Mouse (Mus musculus) B cell, adult 2 months (primary cell): Measurements from ENCODE around the gene Cyb5d2.
"Not testable (repeated sequence)": the region's sequence is repeated elsewhere in the genome, so short reads cannot be mapped to it uniquely, and the experiment has no call there.

ENCODE experiments used
- DNase-seq, 2 experiments: peaks; one replicate each; pipeline ENCODE4 v3.0.0; 2022

Cyb5d2 gene

GRCm38 (mm10) chr11:72795455-72796295 is at the start of gene Cyb5d2, which contains the start of gene Zzef1:
Cyb5d2 (minus strand) TSS chr11:72796142.
Zzef1 (plus strand) TSS chr11:72796226.
- DNase-seq, result peak; percentile 92 to 93

- no peak for DNase-seq
Measured at GRCm38 (mm10) chr11:72845526-72845925, 49.6 kb upstream of the Cyb5d2 start.

GRCm38 (mm10) chr11:72843576-72843975 is 47.6 kb upstream of the Cyb5d2 start:
- DNase-seq, result no peak

- no peak for DNase-seq
Measured at GRCm38 (mm10) chr11:72842731-72843130, 46.8 kb upstream of the Cyb5d2 start.

- DNase-seq, result no peak
Measured at GRCm38 (mm10) chr11:72829869-72830268, 33.9 kb upstream of the Cyb5d2 start.

- DNase-seq, result no peak
Measured at GRCm38 (mm10) chr11:72821041-72821440, 25.1 kb upstream of the Cyb5d2 start.

GRCm38 (mm10) chr11:72818067-72818466 is 22.1 kb upstream of the Cyb5d2 start:
- no peak for DNase-seq

GRCm38 (mm10) chr11:72816859-72817258 is 20.9 kb upstream of the Cyb5d2 start:
- DNase-seq, result no peak

GRCm38 (mm10) chr11:72814188-72814587 is 18.2 kb upstream of the Cyb5d2 start:
- DNase-seq, result peak; percentile 34 to 51

GRCm38 (mm10) chr11:72813687-72814086 is 17.7 kb upstream of the Cyb5d2 start:
- no peak for DNase-seq

GRCm38 (mm10) chr11:72807992-72808391 is 12.1 kb upstream of the Cyb5d2 start:
- DNase-seq, result no peak

- DNase-seq, result no peak
Measured at GRCm38 (mm10) chr11:72806556-72806955, 10.6 kb upstream of the Cyb5d2 start.

GRCm38 (mm10) chr11:72805232-72805631 is 9.3 kb upstream of the Cyb5d2 start:
- no peak for DNase-seq

- no peak for DNase-seq
Measured at GRCm38 (mm10) chr11:72804586-72804985, 8.6 kb upstream of the Cyb5d2 start.

GRCm38 (mm10) chr11:72803038-72803437 is 7.1 kb upstream of the Cyb5d2 start:
- no peak for DNase-seq

- DNase-seq, result no peak
Measured at GRCm38 (mm10) chr11:72801182-72801581, 5.2 kb upstream of the Cyb5d2 start.

- no peak for DNase-seq
Measured at GRCm38 (mm10) chr11:72798112-72798511, 2.2 kb upstream of the Cyb5d2 start.

- DNase-seq, result no peak
Measured at GRCm38 (mm10) chr11:72796773-72797338, 914 bp upstream of the Cyb5d2 start.

GRCm38 (mm10) chr11:72796296-72796687 is 350 bp upstream of the Cyb5d2 start:
- DNase-seq, result no peak

- no peak for DNase-seq
Measured at GRCm38 (mm10) chr11:72795149-72795454, 840 bp downstream of the Cyb5d2 start.

GRCm38 (mm10) chr11:72792033-72792432 is 3.9 kb downstream of the Cyb5d2 start:
- DNase-seq, result no peak

- no peak for DNase-seq
Measured at GRCm38 (mm10) chr11:72782503-72782902, 13.4 kb downstream of the Cyb5d2 start.

GRCm38 (mm10) chr11:72782103-72782502 is 13.8 kb downstream of the Cyb5d2 start:
- peak in 1 of 2 experiments; percentile 11 for DNase-seq

GRCm38 (mm10) chr11:72778957-72779356 is 17.0 kb downstream of the Cyb5d2 start:
- no peak for DNase-seq

GRCm38 (mm10) chr11:72772611-72773010 is 23.3 kb downstream of the Cyb5d2 start:
- not testable (repeated sequence) for DNase-seq
